Mouse (Mus musculus) leukemia stem cell, adult 10-12 weeks (primary cell): ENCODE results near the gene Olfr1040. TPM values are rescaled to one million over a fixed set of nuclear protein-coding genes. Genes with fewer than 3 reads are reported as not detected.

Experiments used
- polyA plus RNA-seq: library from polyadenylated mRNA; stranded (reverse); fragments of >175 nt; gene quantifications from 2 replicates; pipeline ENCODE4 v1.2.3, GENCODE M21; 2012; ENCODE audit warnings: low replicate concordance

The Olfr1040 gene
- not detected in 2 replicates for polyA plus RNA-seq

GRCm38 (mm10) chr2:86146632-86147031, at the start of gene Olfr1040:
Gene Olfr1040, minus strand, starts transcription at chr2:86146732.

GRCm38 (mm10) chr2:86185583-86185982, 39.1 kb upstream of the Olfr1040 start, which contains the start of gene Olfr52:
Gene Olfr52, minus strand, starts transcription at chr2:86185683.

GRCm38 (mm10) chr2:86177720-86178119, 31.2 kb upstream of the Olfr1040 start, which contains the start of gene Olfr1044:
Gene Olfr1044, minus strand, starts transcription at chr2:86177820.

GRCm38 (mm10) chr2:86167422-86167821, 20.9 kb upstream of the Olfr1040 start, which contains the start of gene Olfr1043:
Gene Olfr1043, minus strand, starts transcription at chr2:86167522.

GRCm38 (mm10) chr2:86161738-86162137, 15.2 kb upstream of the Olfr1040 start, which contains the start of gene Olfr1042:
Gene Olfr1042, minus strand, starts transcription at chr2:86161838.

GRCm38 (mm10) chr2:86135828-86136227, 10.7 kb downstream of the Olfr1040 start, which contains the start of gene Olfr1039:
Gene Olfr1039, minus strand, starts transcription at chr2:86135928.

Other genes starting within 250 kb of the Olfr1040 start
- gene Olfr1024, start 241.7 kb downstream of the Olfr1040 start, polyA plus RNA-seq, result not detected in 2 replicates
- gene Olfr1025-ps1, start 231.5 kb downstream of the Olfr1040 start, polyA plus RNA-seq, result not detected in 2 replicates
- gene Olfr1026, start 225.2 kb downstream of the Olfr1040 start, polyA plus RNA-seq, result not detected in 2 replicates
- not detected in 2 replicates for gene Olfr1028, start 196.3 kb downstream of the Olfr1040 start, polyA plus RNA-seq
- gene Olfr1029, start 172.8 kb downstream of the Olfr1040 start, polyA plus RNA-seq, result not detected in 2 replicates
- gene Olfr1030, start 167.5 kb downstream of the Olfr1040 start, polyA plus RNA-seq, result not detected in 2 replicates
- gene Olfr1031, start 156.4 kb downstream of the Olfr1040 start, polyA plus RNA-seq, result not detected in 2 replicates
- gene Olfr1032, start 141.2 kb downstream of the Olfr1040 start, polyA plus RNA-seq, result not detected in 2 replicates
- not detected in 2 replicates for gene Olfr1033, start 126.1 kb downstream of the Olfr1040 start, polyA plus RNA-seq
- gene Olfr1034, start 100.9 kb downstream of the Olfr1040 start, polyA plus RNA-seq, result not detected in 2 replicates
- gene Olfr1036, start 72.7 kb downstream of the Olfr1040 start, polyA plus RNA-seq, result not detected in 2 replicates
- gene Olfr1037, start 59.3 kb downstream of the Olfr1040 start, polyA plus RNA-seq, result not detected in 2 replicates
- not detected in 2 replicates for gene Olfr1039, start 10.8 kb downstream of the Olfr1040 start, polyA plus RNA-seq
- not detected in 2 replicates for gene Olfr1042, start 15.1 kb upstream of the Olfr1040 start, polyA plus RNA-seq
- 0.19 TPM in 1 of 2 replicates, not detected in the other for gene Olfr1043, start 20.8 kb upstream of the Olfr1040 start, polyA plus RNA-seq
- not detected in 2 replicates for gene Olfr1044, start 31.1 kb upstream of the Olfr1040 start, polyA plus RNA-seq
- not detected in 2 replicates for gene Olfr52, start 39.0 kb upstream of the Olfr1040 start, polyA plus RNA-seq
- gene Olfr1045, start 56.3 kb upstream of the Olfr1040 start, polyA plus RNA-seq, result not detected in 2 replicates
- not detected in 2 replicates for gene Olfr1046, start 72.6 kb upstream of the Olfr1040 start, polyA plus RNA-seq
- not detected in 2 replicates for gene Olfr1047, start 84.7 kb upstream of the Olfr1040 start, polyA plus RNA-seq
- not detected in 2 replicates for gene Olfr1048, start 93.6 kb upstream of the Olfr1040 start, polyA plus RNA-seq
- gene Olfr1049, start 111.6 kb upstream of the Olfr1040 start, polyA plus RNA-seq, result not detected in 2 replicates
- not detected in 2 replicates for gene Olfr1051, start 132.4 kb upstream of the Olfr1040 start, polyA plus RNA-seq
- not detected in 2 replicates for gene Olfr1052, start 145.7 kb upstream of the Olfr1040 start, polyA plus RNA-seq
- not detected in 2 replicates for gene Olfr1053, start 168.6 kb upstream of the Olfr1040 start, polyA plus RNA-seq
- gene Olfr1054, start 188.7 kb upstream of the Olfr1040 start, polyA plus RNA-seq, result not detected in 2 replicates
- gene Olfr1055, start 203.6 kb upstream of the Olfr1040 start, polyA plus RNA-seq, result not detected in 2 replicates
- gene Olfr1056, start 215.7 kb upstream of the Olfr1040 start, polyA plus RNA-seq, result not detected in 2 replicates
- gene Olfr1057, start 231.7 kb upstream of the Olfr1040 start, polyA plus RNA-seq, result not detected in 2 replicates
- gene Olfr1058, start 241.8 kb upstream of the Olfr1040 start, polyA plus RNA-seq, result not detected in 2 replicates